Mouse (Mus musculus) heart, embryonic 15.5 days (tissue): ENCODE data around the gene Gfra1. TPM values are rescaled to one million over a fixed set of nuclear protein-coding genes. Genes with fewer than 3 reads are reported as not detected.

Experiments
- ATAC-seq: fragments of 200-750 bp; cut with Nextera tagmentation; replicated peaks from 2 replicates; pipeline ENCODE4 v1.8.0; 2017; ENCODE audit warnings: low read depth, moderate TSS enrichment; ENCODE audit not compliant: insufficient number of reproducible peaks, insufficient read depth, low FRiP score
- H3K27ac ChIP-seq: fragments of 300-500 bp; sonication (generic); 2 replicates; pipeline ENCODE4 v1.5.1; 2015; ENCODE audit warnings: mild to moderate bottlenecking, inconsistent platforms
- H3K27me3 ChIP-seq: fragments of 300-500 bp; sonication (generic); 2 replicates; pipeline ENCODE4 v1.6.1; 2015; ENCODE audit warnings: inconsistent platforms
- H3K36me3 ChIP-seq: fragments of 300-500 bp; sonication (generic); 2 replicates; pipeline ENCODE4 v1.6.1; 2015; ENCODE audit warnings: mild to moderate bottlenecking, inconsistent platforms
- H3K4me1 ChIP-seq: fragments of 300-500 bp; sonication (generic); replicated peaks from 2 replicates; pipeline ENCODE4 v1.6.1; 2015; ENCODE audit warnings: inconsistent platforms
- H3K4me2 ChIP-seq: fragments of 300-500 bp; sonication (generic); 2 replicates; pipeline ENCODE4 v1.6.1; 2015; ENCODE audit warnings: inconsistent platforms, mild to moderate bottlenecking, moderate library complexity
- H3K4me3 ChIP-seq: fragments of 300-500 bp; sonication (generic); 2 replicates; pipeline ENCODE4 v1.5.1; 2015; ENCODE audit warnings: mild to moderate bottlenecking, inconsistent platforms
- H3K9ac ChIP-seq: fragments of 300-500 bp; sonication (generic); 2 replicates; pipeline ENCODE4 v1.6.1; 2015; ENCODE audit warnings: mild to moderate bottlenecking, inconsistent platforms
- H3K9me3 ChIP-seq: fragments of 300-500 bp; sonication (generic); replicated peaks from 2 replicates; pipeline ENCODE4 v1.6.1; 2016; ENCODE audit warnings: inconsistent platforms
- WGBS: fragments of 180-500 bp; shearing (Covaris S2); methylation state at CpG from one replicate; pipeline ENCODE4 v1.1.7; 2015; ENCODE audit warnings: mixed read lengths; 5-methylcytosine and 5-hydroxymethylcytosine counted together
- polyA plus RNA-seq: library from polyadenylated mRNA; unstranded; fragments of >200 nt; fragmentation: Nextera tagmentation; extraction: Ambion mirVana; gene quantifications from 2 replicates; pipeline ENCODE4 v1.2.1, GENCODE M21; 2015

The Gfra1 gene
- polyA plus RNA-seq, 1 experiment from 2014 or later, result 2.7 TPM

DNA sequence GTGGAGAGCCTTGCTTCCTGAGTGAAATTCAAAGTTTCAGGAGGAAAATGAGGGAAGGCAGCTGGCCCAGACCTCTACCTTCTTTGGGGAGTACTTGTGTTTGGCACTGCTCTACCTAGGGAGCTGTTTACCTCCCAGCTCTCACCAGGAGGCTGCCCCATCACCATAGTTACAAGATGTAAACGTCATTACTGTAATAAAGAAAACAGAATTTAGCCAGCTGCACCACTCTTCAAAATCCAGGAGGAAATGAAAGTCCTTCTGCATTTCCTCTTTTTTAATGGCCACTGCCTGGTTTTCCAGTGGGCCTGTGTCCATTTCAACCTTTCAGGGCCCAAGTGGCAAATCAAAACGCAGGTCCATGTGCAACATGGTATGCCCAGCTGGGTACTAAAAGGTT, 101.8 kb downstream of the Gfra1 start:
- WGBS, result 43% methylated on average over 2 of the region's 2 CpGs
- H3K4me1 ChIP-seq, result no peaks in the 10 kb centered on the region
- no peaks in the 10 kb centered on the region for H3K9me3 ChIP-seq
- H3K9ac ChIP-seq, result no peak overlapping the region
- H3K27me3 ChIP-seq, result no peaks in the 10 kb centered on the region
- no peak for ATAC-seq
- H3K27ac ChIP-seq, result no peak overlapping the region
- no peak overlapping the region for H3K4me2 ChIP-seq
- H3K4me3 ChIP-seq, result no peak overlapping the region
- H3K36me3 ChIP-seq, result no peaks in the 10 kb centered on the region

DNA sequence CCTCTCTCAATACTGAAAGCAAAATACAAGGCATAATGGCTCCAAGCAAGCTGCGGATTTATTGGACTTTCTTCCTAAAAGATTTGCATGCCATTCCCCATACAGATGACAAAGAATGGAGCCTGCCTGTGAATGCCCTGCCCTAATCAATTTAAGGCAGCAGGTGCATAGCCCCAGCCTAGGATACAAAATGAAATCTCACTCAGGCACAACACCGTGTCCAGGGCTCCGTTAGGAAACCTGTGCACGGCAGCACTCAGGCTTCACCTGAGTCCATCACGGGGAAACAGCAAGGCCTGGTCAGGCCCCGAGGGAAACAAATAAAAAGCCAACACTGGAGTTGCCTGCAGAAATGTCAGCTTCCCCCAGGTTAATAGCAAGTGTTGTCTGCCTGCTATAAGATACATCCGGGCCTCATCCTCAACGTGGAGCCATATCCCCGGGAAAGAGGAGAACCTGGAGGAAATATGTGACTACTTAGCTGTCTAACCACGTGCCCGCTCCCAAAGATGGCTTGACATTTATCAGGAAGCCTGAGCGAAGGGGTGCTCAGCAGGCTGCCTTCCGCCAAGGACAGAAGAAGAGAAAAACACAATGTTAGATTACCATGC, 102.3 kb downstream of the Gfra1 start:
- WGBS, result 72% methylated on average over 13 of the region's 13 CpGs
- H3K9ac ChIP-seq, result no peak overlapping the region
- no peak overlapping the region for H3K4me3 ChIP-seq
- no peaks in the 10 kb centered on the region for H3K9me3 ChIP-seq
- ATAC-seq, result no peak
- H3K27me3 ChIP-seq, result no peaks in the 10 kb centered on the region
- no peaks in the 10 kb centered on the region for H3K36me3 ChIP-seq
- H3K27ac ChIP-seq, result no peak overlapping the region
- no peak overlapping the region for H3K4me2 ChIP-seq
- H3K4me1 ChIP-seq, result no peaks in the 10 kb centered on the region

DNA sequence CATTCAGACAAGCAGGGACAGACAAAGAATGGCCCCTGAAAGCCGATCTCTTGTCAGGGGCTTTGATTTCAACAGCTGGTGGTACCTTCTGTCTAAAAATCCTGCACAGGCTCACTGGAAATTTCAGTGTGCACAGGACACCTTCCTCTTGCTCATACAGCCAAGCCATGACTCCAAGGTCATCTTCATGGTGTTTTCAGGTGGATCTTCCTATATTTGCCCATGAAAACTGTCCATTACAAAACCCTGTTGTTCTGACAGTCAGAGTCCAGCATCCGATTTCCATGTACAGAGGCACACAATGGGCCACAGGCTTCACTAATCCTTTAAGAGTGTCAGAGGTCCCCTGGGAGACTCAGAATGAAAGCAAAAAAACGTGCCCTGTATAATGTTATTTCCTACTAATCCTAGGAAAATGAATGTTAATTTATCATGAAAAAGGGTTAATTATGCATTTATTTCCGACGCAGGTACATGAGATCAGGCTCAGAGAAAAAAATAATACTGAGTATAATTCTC, 105.8 kb downstream of the Gfra1 start:
- no peak overlapping the region for H3K4me2 ChIP-seq
- no peak for ATAC-seq
- 61% methylated on average over 5 of the region's 5 CpGs for WGBS
- H3K4me1 ChIP-seq, result no peaks in the 10 kb centered on the region
- H3K27ac ChIP-seq, result no peak overlapping the region
- no peak overlapping the region for H3K9ac ChIP-seq
- no peak overlapping the region for H3K4me3 ChIP-seq
- no peaks in the 10 kb centered on the region for H3K36me3 ChIP-seq
- no peaks in the 10 kb centered on the region for H3K27me3 ChIP-seq
- no peaks in the 10 kb centered on the region for H3K9me3 ChIP-seq

DNA sequence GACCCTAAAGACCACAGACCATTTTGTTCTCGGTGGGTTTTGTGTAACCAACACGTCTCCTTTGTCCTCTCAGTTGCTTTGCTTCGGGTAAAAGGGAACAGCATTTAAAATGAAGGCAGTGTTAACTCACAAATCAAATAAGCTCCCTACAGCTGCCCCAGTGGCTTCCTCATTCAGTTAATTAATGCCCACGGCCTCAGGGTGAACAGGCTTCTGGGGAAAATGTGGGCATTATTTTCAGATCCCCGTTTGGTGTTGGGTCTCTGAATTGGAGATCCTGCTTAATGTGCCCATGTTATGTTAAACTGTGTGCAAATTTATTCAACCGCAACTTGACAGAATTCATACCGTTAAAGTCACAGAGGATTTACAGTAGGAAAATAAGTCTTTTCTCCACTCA, 110.6 kb downstream of the Gfra1 start:
- H3K4me2 ChIP-seq, result no peak overlapping the region
- no peak overlapping the region for H3K27ac ChIP-seq
- 79% methylated on average over 7 of the region's 7 CpGs for WGBS

DNA sequence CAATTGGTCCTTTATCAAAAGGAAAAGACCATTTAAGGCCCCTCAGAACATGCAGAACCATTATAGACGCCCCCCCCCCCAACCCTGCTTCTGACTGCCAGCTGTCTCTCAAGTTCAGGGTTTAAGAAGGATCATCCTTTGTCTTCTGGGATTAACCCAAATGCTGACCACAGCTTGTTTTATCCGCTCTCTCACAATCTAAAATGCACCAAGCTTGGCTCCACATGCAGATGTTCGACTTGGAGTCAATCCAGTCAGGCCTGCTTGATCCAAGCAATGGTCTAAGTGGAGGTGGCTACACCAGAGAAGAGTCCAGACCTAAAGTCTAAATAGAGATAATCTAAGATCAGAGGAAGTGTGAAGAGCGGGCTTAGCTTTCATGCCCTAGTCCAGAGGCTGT, 114.4 kb downstream of the Gfra1 start:
- 79% methylated on average over 4 of the region's 4 CpGs for WGBS
- no peak overlapping the region for H3K4me2 ChIP-seq
- no peak overlapping the region for H3K9ac ChIP-seq
- H3K27ac ChIP-seq, result no peak overlapping the region
- ATAC-seq, result no peak
- no peaks in the 10 kb centered on the region for H3K36me3 ChIP-seq
- H3K4me3 ChIP-seq, result no peak overlapping the region
- no peaks in the 10 kb centered on the region for H3K9me3 ChIP-seq
- peaks cover 4% of the 10 kb centered on the region; the same call in 1 of the 2 replicates for H3K4me1 ChIP-seq
- H3K27me3 ChIP-seq, result no peaks in the 10 kb centered on the region

More for the DNA sequence above, 110.6 kb downstream of the Gfra1 start:
- ATAC-seq, result no peak
- Histone ChIP-seq H3K4me3 (no peak overlapping the region), H3K9me3 (no peaks in the 10 kb centered on the region), H3K27me3 (no peaks in the 10 kb centered on the region), H3K4me1 (peaks cover 2% of the 10 kb centered on the region; the same call in 1 of the 2 replicates), H3K9ac (no peak overlapping the region), H3K36me3 (no peaks in the 10 kb centered on the region)

DNA sequence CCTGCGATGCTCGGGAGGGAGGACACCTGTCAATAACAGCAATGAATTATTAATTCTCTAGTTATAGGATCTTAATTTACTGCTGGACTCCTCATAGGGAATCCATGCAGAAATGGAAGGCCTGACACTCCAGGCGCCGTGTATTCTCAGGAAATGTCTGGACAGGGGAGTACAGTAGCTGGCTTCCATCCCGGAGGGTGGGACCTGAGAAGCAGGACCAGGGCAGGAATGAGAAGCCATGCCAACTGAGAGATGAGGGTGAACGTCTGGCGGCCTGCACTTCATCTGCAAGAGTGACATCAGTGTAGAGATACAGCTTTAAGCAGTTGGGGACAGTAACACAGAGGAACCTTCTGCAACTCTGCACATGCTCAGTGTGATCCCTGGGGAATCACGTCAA, 115.5 kb downstream of the Gfra1 start:
- H3K4me1 ChIP-seq, result peaks cover 4% of the 10 kb centered on the region; the same call in 1 of the 2 replicates
- H3K9me3 ChIP-seq, result no peaks in the 10 kb centered on the region
- H3K36me3 ChIP-seq, result no peaks in the 10 kb centered on the region
- no peak for ATAC-seq
- no peak overlapping the region for H3K4me3 ChIP-seq
- no peak overlapping the region for H3K9ac ChIP-seq
- WGBS, result 61% methylated on average over 8 of the region's 8 CpGs
- H3K27me3 ChIP-seq, result no peaks in the 10 kb centered on the region
- no peak overlapping the region for H3K27ac ChIP-seq
- H3K4me2 ChIP-seq, result no peak overlapping the region

DNA sequence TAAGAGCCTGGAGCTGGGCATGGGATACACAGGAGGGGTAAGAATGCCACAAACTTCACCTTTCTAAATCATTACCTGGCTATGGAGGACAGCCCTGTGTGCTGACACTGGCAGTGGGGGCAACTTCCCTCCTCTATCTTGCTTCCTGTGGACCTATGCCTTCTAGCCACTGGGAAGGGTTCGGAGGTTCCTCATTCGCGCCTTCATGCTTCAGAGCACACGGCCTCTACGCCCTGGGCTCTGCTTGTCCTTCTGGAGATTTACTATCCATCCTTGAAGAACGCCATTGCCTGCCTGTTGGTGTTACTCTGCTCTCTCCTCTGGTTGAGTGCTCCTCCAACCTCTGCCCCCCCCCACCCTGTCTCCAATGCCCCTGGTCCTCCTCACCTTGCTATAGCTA, 118.9 kb downstream of the Gfra1 start:
- Histone ChIP-seq H3K4me3 (no peak overlapping the region), H3K27ac (no peak overlapping the region), H3K4me1 (peaks cover 4% of the 10 kb centered on the region; the same call in 1 of the 2 replicates), H3K9me3 (no peaks in the 10 kb centered on the region), H3K36me3 (no peaks in the 10 kb centered on the region), H3K4me2 (no peak overlapping the region), H3K27me3 (no peaks in the 10 kb centered on the region), H3K9ac (no peak overlapping the region)
- WGBS, result 88% methylated on average over 6 of the region's 6 CpGs
- ATAC-seq, result no peak

DNA sequence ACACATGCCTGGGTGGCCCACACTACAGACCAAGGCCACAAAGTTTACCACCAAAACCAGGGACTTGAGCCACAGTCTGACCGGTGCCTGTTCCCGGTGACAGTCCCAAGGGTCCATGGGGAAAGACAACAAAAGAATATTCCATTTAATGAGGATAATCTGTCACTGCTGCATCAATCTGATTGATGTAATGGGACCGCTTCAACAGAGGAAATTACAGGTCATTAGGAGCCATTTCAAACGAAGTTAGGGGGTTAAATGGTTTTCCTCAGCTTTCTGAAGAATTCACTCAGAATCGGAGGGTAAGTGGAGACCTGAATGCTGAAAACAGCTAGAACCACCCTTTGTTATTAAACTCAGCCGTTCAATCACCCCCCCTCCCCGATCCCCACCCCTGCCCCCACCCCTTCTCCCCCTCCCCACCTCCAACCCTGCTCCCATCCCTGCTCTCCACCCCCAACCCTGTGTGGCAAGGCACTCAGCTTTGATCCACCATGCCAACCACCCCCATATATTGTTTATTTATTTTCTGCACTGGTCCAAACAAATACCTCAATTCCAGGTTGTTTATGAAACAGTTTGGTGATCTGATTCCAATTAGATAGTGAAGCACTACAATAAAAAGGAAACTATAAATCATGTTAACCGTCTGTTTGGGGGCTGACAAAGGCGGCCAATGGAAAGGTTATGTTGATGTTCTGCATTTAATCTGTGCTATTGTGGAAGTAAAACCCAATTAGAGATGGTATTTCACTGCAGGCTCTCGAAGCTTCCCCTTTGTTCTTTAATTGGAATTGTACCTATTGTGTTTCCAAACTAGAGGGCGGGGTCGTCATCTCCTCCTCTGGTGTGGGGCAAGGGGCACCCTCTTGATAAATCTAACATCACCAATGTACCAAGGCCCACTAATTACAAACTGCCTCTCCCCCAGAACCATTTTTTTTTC, 119.9 kb downstream of the Gfra1 start:
- Histone ChIP-seq H3K9me3 (no peaks in the 10 kb centered on the region), H3K27ac (no peak overlapping the region), H3K27me3 (no peaks in the 10 kb centered on the region), H3K4me2 (no peak overlapping the region), H3K4me1 (peaks cover 4% of the 10 kb centered on the region; the same call in 1 of the 2 replicates), H3K9ac (no peak overlapping the region), H3K4me3 (no peak overlapping the region), H3K36me3 (no peaks in the 10 kb centered on the region)
- no peak for ATAC-seq
- 69% methylated on average over 12 of the region's 12 CpGs for WGBS

DNA sequence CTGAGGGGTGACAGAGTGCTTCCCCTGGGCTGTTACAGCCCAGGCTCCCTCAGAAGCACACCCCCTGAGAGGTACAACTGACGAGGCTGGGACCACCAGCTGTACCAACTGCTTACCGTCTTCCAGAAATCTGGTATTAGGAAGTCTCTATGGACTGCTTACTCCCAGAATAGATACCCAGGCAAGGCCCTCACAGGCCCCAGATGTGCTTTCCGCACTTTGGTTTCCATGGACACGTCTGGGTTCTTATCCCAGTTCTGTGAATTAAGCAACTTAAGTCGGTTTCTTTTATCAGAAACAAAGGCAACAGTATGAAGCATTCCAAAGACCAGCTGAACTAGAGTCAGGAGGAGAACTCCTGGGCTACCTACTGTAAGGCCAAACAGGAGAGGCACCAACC, 126.4 kb downstream of the Gfra1 start:
- no peaks in the 10 kb centered on the region for H3K36me3 ChIP-seq
- no peak overlapping the region for H3K4me2 ChIP-seq
- H3K9me3 ChIP-seq, result no peaks in the 10 kb centered on the region
- H3K4me1 ChIP-seq, result no peaks in the 10 kb centered on the region; the same call in 1 of the 2 replicates
- H3K27me3 ChIP-seq, result no peaks in the 10 kb centered on the region
- no peak overlapping the region for H3K9ac ChIP-seq
- 26% methylated on average over 5 of the region's 5 CpGs for WGBS
- H3K4me3 ChIP-seq, result no peak overlapping the region
- no peak overlapping the region for H3K27ac ChIP-seq
- ATAC-seq, result no peak

DNA sequence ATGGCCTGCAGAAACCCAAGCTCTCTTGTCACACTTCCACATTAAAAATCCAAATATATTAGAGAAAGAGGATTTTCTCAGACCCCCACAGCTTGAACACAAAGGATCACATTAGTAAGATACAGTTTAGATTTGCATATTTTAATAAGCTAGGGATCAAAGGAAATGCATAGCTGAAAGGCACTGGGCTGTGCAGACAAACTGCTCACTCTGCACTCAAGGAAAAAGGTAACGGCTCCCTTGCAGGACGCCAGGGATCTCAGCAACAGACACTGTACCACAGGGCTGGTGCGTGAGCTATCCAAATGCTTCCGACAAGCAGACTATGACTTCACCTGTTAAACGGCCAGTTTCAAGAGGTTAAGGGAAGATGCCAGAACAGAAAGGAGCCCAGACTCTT, 127.7 kb downstream of the Gfra1 start:
- H3K27ac ChIP-seq, result no peak overlapping the region

DNA sequence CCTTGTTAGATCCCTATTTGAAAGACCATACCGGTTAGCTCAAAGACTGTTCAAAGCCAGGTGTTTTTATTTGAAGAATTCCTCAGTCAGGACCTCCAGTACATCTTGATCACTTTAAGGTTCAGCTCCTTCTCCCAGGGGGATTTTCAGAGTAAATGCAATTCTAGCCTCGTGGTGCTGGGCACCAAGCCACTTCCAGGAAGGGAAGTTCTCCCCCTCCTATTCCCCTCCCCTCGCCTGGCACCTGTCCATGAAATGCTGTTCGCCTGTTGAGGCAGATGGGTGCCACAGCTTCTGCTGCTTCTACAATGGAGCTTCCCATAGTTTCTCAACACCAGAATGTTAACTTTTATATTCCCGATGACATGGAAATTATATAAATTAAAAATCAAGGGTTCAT, 139.2 kb downstream of the Gfra1 start:
- Histone ChIP-seq H3K9ac (no peak overlapping the region), H3K9me3 (peaks cover 4% of the 10 kb centered on the region; the same call in 1 of the 2 replicates), H3K36me3 (no peaks in the 10 kb centered on the region), H3K4me1 (no peaks in the 10 kb centered on the region), H3K27me3 (no peaks in the 10 kb centered on the region), H3K27ac (no peak overlapping the region), H3K4me2 (no peak overlapping the region), H3K4me3 (no peak overlapping the region)
- no peak for ATAC-seq
- 75% methylated on average over 5 of the region's 5 CpGs for WGBS

More for the DNA sequence above, 127.7 kb downstream of the Gfra1 start:
- H3K27me3 ChIP-seq, result no peaks in the 10 kb centered on the region
- no peaks in the 10 kb centered on the region for H3K9me3 ChIP-seq
- ATAC-seq, result no peak
- WGBS, result 60% methylated on average over 5 of the region's 5 CpGs
- H3K4me2 ChIP-seq, result no peak overlapping the region
- no peak overlapping the region for H3K9ac ChIP-seq
- H3K4me1 ChIP-seq, result no peaks in the 10 kb centered on the region; the same call in 1 of the 2 replicates
- no peak overlapping the region for H3K4me3 ChIP-seq
- no peaks in the 10 kb centered on the region for H3K36me3 ChIP-seq
